Mouse (Mus musculus) adrenal gland, adult (tissue): ENCODE measurements around the gene Mgea5.
A peak's percentile ranks its signal among the peaks of the same experiment; 100 is the strongest.

ENCODE experiments used
- DNase-seq, 2 experiments: peaks; one replicate each; pipeline ENCODE4 v3.0.0; 2022 to 2023; ENCODE audit warnings: low spot score in 1 of 2; ENCODE audit not compliant: inconsistent age in 2 of 2

Mgea5 gene

DNA sequence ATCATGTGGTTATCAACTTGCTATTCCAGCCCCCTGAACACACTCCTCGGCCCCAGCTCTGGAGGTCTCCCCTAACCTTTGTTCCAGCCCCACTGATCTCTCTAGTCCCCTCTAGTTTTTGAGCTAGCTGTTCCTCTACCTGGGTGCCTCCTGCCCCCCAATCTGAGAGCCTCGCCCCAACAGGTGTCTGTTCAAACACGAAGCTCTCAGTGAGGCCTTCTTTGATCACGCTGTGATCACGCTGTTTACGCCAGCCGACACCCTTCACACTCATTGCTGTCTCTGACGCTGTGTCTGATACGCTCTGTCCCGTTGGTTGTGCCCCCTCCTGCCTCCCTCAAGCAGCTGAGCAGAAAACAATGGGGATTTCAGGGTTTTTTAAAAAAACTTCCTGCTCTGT, 50.1 kb downstream of the Mgea5 start:
- no peak for DNase-seq

GRCm38 (mm10) chr19:45731658-45732057, 52.0 kb downstream of the Mgea5 start:
- DNase-seq = no peak

GRCm38 (mm10) chr19:45730042-45730441, 53.6 kb downstream of the Mgea5 start:
- DNase-seq = no peak

GRCm38 (mm10) chr19:45727231-45727630, 56.4 kb downstream of the Mgea5 start:
- no peak for DNase-seq

GRCm38 (mm10) chr19:45725677-45726277, 57.9 kb downstream of the Mgea5 start:
- DNase-seq = no peak

GRCm38 (mm10) chr19:45722188-45722587, 61.4 kb downstream of the Mgea5 start:
- DNase-seq = no peak

GRCm38 (mm10) chr19:45718286-45718685, 65.4 kb downstream of the Mgea5 start:
- DNase-seq = no peak

- peak; percentile 60 to 84 for DNase-seq
Observed at GRCm38 (mm10) chr19:45717493-45718220, 66.0 kb downstream of the Mgea5 start.

DNA sequence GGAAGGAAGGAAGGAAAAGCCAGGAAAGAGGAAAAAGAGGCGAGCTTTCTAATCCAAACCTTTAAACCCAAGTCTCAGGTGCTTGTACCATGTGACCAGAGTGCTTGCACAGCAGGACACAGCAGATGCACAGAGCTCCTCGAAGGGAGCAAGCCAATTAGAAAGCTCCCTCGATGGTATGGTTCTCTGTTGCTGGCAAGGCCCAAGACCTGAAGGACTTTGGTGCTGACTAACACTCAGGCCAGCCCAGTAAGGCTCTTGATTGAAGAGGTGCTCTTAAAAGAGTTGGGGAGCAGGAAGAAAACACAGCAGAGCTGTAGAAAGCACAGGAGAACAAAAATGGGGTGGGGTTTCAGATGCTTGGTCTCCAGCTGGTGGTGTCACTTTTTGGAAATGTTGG, 74.9 kb downstream of the Mgea5 start:
- no peak for DNase-seq
